Mouse (Mus musculus): ENCODE measurements around the gene Camp.

DNA sequence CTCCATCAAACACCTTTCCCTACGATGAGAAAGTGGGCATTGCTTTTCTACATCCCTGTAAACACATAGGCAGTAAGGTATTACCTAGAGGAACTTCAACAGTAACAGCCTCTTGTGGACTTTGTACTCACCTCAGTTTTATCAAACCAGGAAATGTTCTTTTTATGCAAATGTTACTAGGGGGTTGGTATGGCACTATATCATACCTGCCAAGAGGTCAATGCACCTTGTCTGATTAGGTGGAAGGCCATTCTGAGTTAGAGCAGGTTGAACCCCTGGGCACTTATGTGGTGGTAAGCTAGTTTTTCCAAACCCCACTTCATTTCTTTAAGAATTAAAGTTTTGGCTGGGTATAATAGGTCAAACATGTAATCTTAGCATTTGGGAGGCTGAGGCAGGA is 29.9 kb upstream of the Camp start:
- TF ChIP-seq CTCF (IDR thresholded peaks at IDR 0.05; ENCODE audit: low read depth, low read length) (no peak), POLR2A (IDR thresholded peaks at IDR 0.05; ENCODE audit: insufficient read depth, low read length) (no peak), EP300 (IDR thresholded peaks at IDR 0.05; ENCODE audit: insufficient read depth, low read depth, low read length) (no peak)

Data from ES-Bruce4 (cell line).